Mouse (Mus musculus): Measurements from ENCODE around the gene Dgki. TPM values are rescaled to one million over a fixed set of nuclear protein-coding genes. Genes with fewer than 3 reads are reported as not detected.

The Dgki gene
- total RNA-seq, 2 experiments from 2014 or later, result 0.13 to 0.15 TPM

- intact Hi-C loops (cut with DNase I), result no loop called here
- no peak for DNase-seq
Observed at GRCm38 (mm10) chr6:37037115-37037908, 262.7 kb downstream of the Dgki start.

- intact Hi-C loops (cut with DNase I), result no loop called here
- no peak for DNase-seq
Observed at GRCm38 (mm10) chr6:37035681-37036080, 264.3 kb downstream of the Dgki start.

- DNase-seq, result no peak
- intact Hi-C loops (cut with DNase I), result no loop called here
Observed at GRCm38 (mm10) chr6:37030986-37031385, 269.0 kb downstream of the Dgki start.

GRCm38 (mm10) chr6:37030402-37030801 lies 269.6 kb downstream of the Dgki start:
- intact Hi-C loops (cut with DNase I), result no loop called here
- DNase-seq, result no peak

- intact Hi-C loops (cut with DNase I), result no loop called here
- DNase-seq, result no peak
Observed at GRCm38 (mm10) chr6:37028841-37029240, 271.1 kb downstream of the Dgki start.

- DNase-seq, result no peak
- intact Hi-C loops (cut with DNase I), result no loop called here
Observed at GRCm38 (mm10) chr6:37028300-37028699, 271.7 kb downstream of the Dgki start.

GRCm38 (mm10) chr6:37026343-37027243 lies 273.4 kb downstream of the Dgki start:
- DNase-seq, result no peak
- intact Hi-C loops (cut with DNase I), result no loop called here

GRCm38 (mm10) chr6:37016046-37016445 lies 283.9 kb downstream of the Dgki start:
- DNase-seq, result no peak
- intact Hi-C loops (cut with DNase I), result no loop called here

GRCm38 (mm10) chr6:37011597-37011996 lies 288.4 kb downstream of the Dgki start:
- intact Hi-C loops (cut with DNase I), result no loop called here
- DNase-seq, result no peak

- intact Hi-C loops (cut with DNase I), result no loop called here
Observed at GRCm38 (mm10) chr6:37007573-37007972, 292.4 kb downstream of the Dgki start.

GRCm38 (mm10) chr6:37004914-37005313 lies 295.1 kb downstream of the Dgki start:
- intact Hi-C loops (cut with DNase I), result no loop called here
- DNase-seq, result no peak

More at GRCm38 (mm10) chr6:37007573-37007972, 292.4 kb downstream of the Dgki start:
- no peak for DNase-seq

- intact Hi-C loops (cut with DNase I), result no loop called here
- DNase-seq, result no peak
Observed at GRCm38 (mm10) chr6:37003235-37003634, 296.7 kb downstream of the Dgki start.

- intact Hi-C loops (cut with DNase I), result no loop called here
Observed at GRCm38 (mm10) chr6:36998942-36999341, 301.0 kb downstream of the Dgki start.

GRCm38 (mm10) chr6:36994329-36994728 lies 305.7 kb downstream of the Dgki start:
- no peak for DNase-seq
- intact Hi-C loops (cut with DNase I), result no loop called here

More at GRCm38 (mm10) chr6:36998942-36999341, 301.0 kb downstream of the Dgki start:
- no peak for DNase-seq

GRCm38 (mm10) chr6:36990186-36990585 lies 309.8 kb downstream of the Dgki start:
- no peak for DNase-seq
- intact Hi-C loops (cut with DNase I), result no loop called here

- intact Hi-C loops (cut with DNase I), result no loop called here
- no peak for DNase-seq
Observed at GRCm38 (mm10) chr6:36988800-36989199, 311.2 kb downstream of the Dgki start.

GRCm38 (mm10) chr6:36981646-36982045 lies 318.3 kb downstream of the Dgki start:
- no peak for DNase-seq
- intact Hi-C loops (cut with DNase I), result no loop called here

- no peak for DNase-seq
- intact Hi-C loops (cut with DNase I), result no loop called here
Observed at GRCm38 (mm10) chr6:36980475-36980874, 319.5 kb downstream of the Dgki start.

- intact Hi-C loops (cut with DNase I), result no loop called here
- DNase-seq, result no peak
Observed at GRCm38 (mm10) chr6:36978176-36978575, 321.8 kb downstream of the Dgki start.

- intact Hi-C loops (cut with DNase I), result no loop called here
- no peak for DNase-seq
Observed at GRCm38 (mm10) chr6:36973096-36973495, 326.9 kb downstream of the Dgki start.

- intact Hi-C loops (cut with DNase I), result no loop called here
- no peak for DNase-seq
Observed at GRCm38 (mm10) chr6:36972494-36972893, 327.5 kb downstream of the Dgki start.

All from gastrocnemius, postnatal 36 days (tissue).